Mouse (Mus musculus) Patski (cell line): Measurements from ENCODE around the gene Trub1. TPM values are rescaled to one million over a fixed set of nuclear protein-coding genes. Genes with fewer than 3 reads are reported as not detected.

Experiments
- ATAC-seq: fragments of 100-300 bp; one replicate; pipeline ENCODE4 v1.8.0; 2021
- CTCF ChIA-PET: fragments of 350-600 bp; sonication (Branson Sonifier 250); formaldehyde crosslinking; loops from one replicate; lab custom pipeline; 2022; ENCODE audit warnings: inconsistent platforms; lab: Charles Lee
- POLR2A ChIA-PET: fragments of 350-600 bp; sonication (Branson Sonifier 250); formaldehyde crosslinking; loops from one replicate; lab custom pipeline; 2022; ENCODE audit warnings: antibody characterized with exemption, inconsistent platforms; lab: Charles Lee
- DNase-seq: peaks from one replicate; pipeline ENCODE4 v3.0.0-alpha.2; 2011; ENCODE audit warnings: low read depth, low spot score
- H3K27me3 ChIP-seq: fragments of 371-371 bp; one replicate; pipeline ENCODE4 v1.5.1; 2021
- CTCF ChIP-seq: fragments of 100-300 bp; IDR thresholded peaks from one replicate; pipeline ENCODE4 v1.5.1; 2021
- in situ Hi-C: fragments of 300-500 bp; cut with MboI; formaldehyde crosslinking; loops from 3 replicates; pipeline ENCODE4 v1.11.1; 2018; ENCODE audit warnings: low pct_unique_long_range_greater_than_20kb, mixed read lengths
- polyA plus RNA-seq: library from polyadenylated mRNA; unstranded; gene quantifications from one replicate; pipeline ENCODE4 v1.2.3, GENCODE M21; 2021

Trub1 gene
- polyA plus RNA-seq, 1 experiment from 2014 or later, result 13.3 TPM

DNA sequence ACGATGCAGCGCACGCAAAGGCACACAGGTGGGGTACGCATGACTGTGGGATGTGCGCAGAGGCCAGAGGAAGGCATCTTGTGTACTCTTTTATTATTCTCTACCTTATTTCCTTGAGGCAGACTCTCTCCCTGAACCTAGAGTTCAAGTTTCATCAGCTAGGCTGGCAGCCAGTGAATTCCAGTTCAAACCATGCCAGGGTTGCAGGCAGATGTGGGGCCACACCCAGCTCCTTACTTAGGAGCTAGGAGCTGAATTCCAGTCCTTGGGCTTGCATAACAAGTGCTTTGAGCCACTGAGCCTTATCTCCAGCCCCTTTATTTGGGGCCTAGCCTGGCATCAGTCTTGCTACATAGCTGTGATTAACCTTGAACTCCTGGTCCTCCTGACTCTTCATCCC, 13.4 kb upstream of the Trub1 start:
- in situ Hi-C loops, result no loop called here
- ChIA-PET POLR2A (interaction anchor here (0.7 to 1.3 kb wide), 4 partner anchors 11 to 16 kb away, joined by 3 to 4 read pairs (median 3); no protein-coding TSS in a partner anchor), CTCF (interaction anchor here (0.8 to 1.8 kb wide), 2 partner anchors 8 to 17 kb away, joined by 3 to 7 read pairs; no protein-coding TSS in a partner anchor)
- ATAC-seq, result no peak
- TF ChIP-seq CTCF, result no peak
- no peaks in the 10 kb centered on the region for H3K27me3 ChIP-seq
- DNase-seq, result no peak

- DNase-seq (no peak), ATAC-seq (no peak)
- ChIA-PET CTCF (no interaction called here), POLR2A (no interaction called here)
- TF ChIP-seq CTCF, result no peak
- peaks cover 2% of the 10 kb centered on the region for H3K27me3 ChIP-seq
- in situ Hi-C loops, result no loop called here
Measured at GRCm38 (mm10) chr19:57441501-57441900, 11.2 kb upstream of the Trub1 start.

DNA sequence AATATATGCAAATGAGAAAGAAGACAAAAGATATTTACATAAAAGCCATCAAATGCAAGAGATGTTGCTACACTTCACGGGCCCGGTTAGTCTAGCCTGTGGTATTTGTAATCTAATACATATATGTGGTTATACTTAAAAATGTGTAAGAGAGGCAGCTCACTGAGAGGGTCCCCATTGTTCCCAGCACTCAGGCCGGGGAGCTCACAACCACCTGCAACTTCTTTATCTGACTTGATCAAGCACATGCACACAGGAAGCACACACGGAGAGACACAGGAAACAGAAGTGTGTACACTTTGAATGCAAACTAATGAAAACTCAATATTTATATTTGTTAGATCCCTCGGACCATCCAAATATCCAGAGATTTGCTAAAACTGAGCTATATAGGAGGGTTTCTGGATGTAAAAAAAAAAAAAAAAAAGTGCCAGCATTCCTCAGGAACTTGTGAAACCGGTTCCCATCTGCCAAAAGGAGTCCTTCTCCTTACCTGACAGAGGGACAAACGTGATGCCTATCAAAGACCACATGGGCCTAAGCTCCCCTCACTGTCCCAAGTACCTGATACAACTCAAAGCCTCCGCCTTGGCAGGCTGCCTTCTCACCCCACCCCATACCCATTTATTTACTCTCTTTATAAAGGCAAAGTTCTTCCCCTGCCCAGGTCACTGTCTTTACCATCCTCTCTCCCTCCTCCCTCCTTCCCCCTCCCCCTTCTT, 9.6 kb upstream of the Trub1 start:
- DNase-seq (no peak), ATAC-seq (no peak)
- TF ChIP-seq CTCF, result no peak
- in situ Hi-C loops, result no loop called here
- ChIA-PET CTCF (interaction anchor here (0.9 kb wide), 1 partner anchor 11 kb away, joined by 4 read pairs; no protein-coding TSS in a partner anchor), POLR2A (interaction anchor here (0.6 kb wide), 1 partner anchor 280 kb away, joined by 3 read pairs; no protein-coding TSS in a partner anchor)
- H3K27me3 ChIP-seq, result peaks cover 2% of the 10 kb centered on the region

DNA sequence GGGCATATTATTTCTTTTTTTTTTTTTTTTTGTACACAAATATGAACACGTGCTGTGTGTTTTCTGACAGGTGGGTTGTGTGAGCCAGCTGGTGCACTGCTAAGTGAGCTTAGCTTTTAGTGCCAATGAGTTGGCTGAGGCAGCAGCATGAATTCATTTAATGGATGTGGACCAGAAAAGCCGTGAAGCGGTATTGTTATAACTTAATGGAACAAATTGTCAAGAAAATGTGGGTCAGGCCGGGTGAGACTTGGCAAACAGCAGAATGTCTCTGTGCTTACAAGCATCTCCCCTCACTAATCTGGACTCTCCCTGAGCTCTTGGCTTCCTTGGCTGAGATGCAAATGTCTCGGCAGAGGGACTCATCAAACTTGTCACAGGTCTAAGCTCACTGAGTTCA, 7.7 kb upstream of the Trub1 start:
- no peak for DNase-seq

DNA sequence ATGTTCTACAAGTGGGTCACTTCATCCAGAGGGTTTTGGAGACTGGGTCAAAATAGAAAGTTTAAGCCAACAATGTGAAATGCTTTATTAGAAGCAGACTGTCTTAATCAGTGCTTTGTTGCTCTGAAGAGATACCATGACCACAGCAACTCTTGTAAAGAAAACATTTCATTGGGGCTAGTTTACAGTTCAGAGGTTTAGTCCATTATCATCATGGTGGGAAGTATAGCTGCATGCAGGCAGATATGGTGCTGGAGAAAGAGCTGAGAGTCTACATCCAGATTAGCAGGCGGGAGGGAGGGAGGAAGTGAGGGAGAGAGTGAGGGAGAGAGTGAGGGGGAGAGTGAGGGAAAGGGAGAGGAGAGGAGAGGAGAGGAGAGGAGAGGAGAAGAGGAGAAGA, 1.9 kb upstream of the Trub1 start:
- ATAC-seq (no peak), DNase-seq (no peak)
- in situ Hi-C loops, result loop anchor here (5.0 kb wide), 1 partner anchor 44 kb away; no protein-coding TSS in a partner anchor
- CTCF ChIA-PET, result no interaction called here
- POLR2A ChIA-PET, result interaction anchor here (0.9 kb wide), 1 partner anchor 11 kb away, joined by 3 read pairs; no protein-coding TSS in a partner anchor
- no peak for TF ChIP-seq CTCF
- no peaks in the 10 kb centered on the region for H3K27me3 ChIP-seq

More for the DNA sequence above, 7.7 kb upstream of the Trub1 start:
- TF ChIP-seq CTCF, result no peak
- ChIA-PET CTCF (no interaction called here), POLR2A (no interaction called here)
- peaks cover 2% of the 10 kb centered on the region for H3K27me3 ChIP-seq
- in situ Hi-C loops, result no loop called here
- ATAC-seq, result no peak

- no peaks in the 10 kb centered on the region for H3K27me3 ChIP-seq
- ChIA-PET POLR2A (interaction anchor here (0.5 kb wide), 1 partner anchor 438 kb away, joined by 7 read pairs; no protein-coding TSS in a partner anchor), CTCF (interaction anchor here (0.6 to 1.0 kb wide), 2 partner anchors 48 to 54 kb away, joined by 3 read pairs; no protein-coding TSS in a partner anchor)
- in situ Hi-C loops, result loop anchor here (5.0 kb wide), 1 partner anchor 44 kb away; no protein-coding TSS in a partner anchor
- DNase-seq (no peak), ATAC-seq (no peak)
- no peak for TF ChIP-seq CTCF
Measured at GRCm38 (mm10) chr19:57451762-57452161, 950 bp upstream of the Trub1 start.

- no peak for DNase-seq
- ChIA-PET CTCF (interaction anchor here (3.5 kb wide), 1 partner anchor 49 kb away, joined by 15 read pairs; no protein-coding TSS in a partner anchor), POLR2A (no interaction called here)
- no peak for TF ChIP-seq CTCF
- in situ Hi-C loops, result loop anchor here (5.0 kb wide), 1 partner anchor 46 kb away; no protein-coding TSS in a partner anchor
- no peak for ATAC-seq
- no peaks in the 10 kb centered on the region for H3K27me3 ChIP-seq
Measured at GRCm38 (mm10) chr19:57453218-57453600, 497 bp downstream of the Trub1 start.

- in situ Hi-C loops, result no loop called here
- ATAC-seq (no peak), DNase-seq (no peak)
- POLR2A ChIA-PET, result interaction anchor here (0.8 to 1.7 kb wide), 3 partner anchors 16 to 155 kb away, joined by 3 to 5 read pairs (median 5); partner anchors contain the start of gene Atrnl1
- no peak for TF ChIP-seq CTCF
- no peaks in the 10 kb centered on the region for H3K27me3 ChIP-seq
- CTCF ChIA-PET, result interaction anchor here (0.6 to 3.5 kb wide), 6 partner anchors 16 to 200 kb away, joined by 3 to 15 read pairs (median 3); no protein-coding TSS in a partner anchor
Measured at GRCm38 (mm10) chr19:57455286-57455960, 2.7 kb downstream of the Trub1 start.

GRCm38 (mm10) chr19:57457075-57457474, 4.4 kb downstream of the Trub1 start:
- in situ Hi-C loops, result no loop called here
- ChIA-PET CTCF (interaction anchor here (0.7 to 2.6 kb wide), 14 partner anchors 9 to 193 kb away, joined by 3 to 27 read pairs (median 4); no protein-coding TSS in a partner anchor), POLR2A (no interaction called here)
- DNase-seq (no peak), ATAC-seq (no peak)
- TF ChIP-seq CTCF, result peak; percentile 74
- H3K27me3 ChIP-seq, result no peaks in the 10 kb centered on the region

- DNase-seq (no peak), ATAC-seq (no peak)
- CTCF ChIA-PET, result no interaction called here
- no peak for TF ChIP-seq CTCF
- in situ Hi-C loops, result no loop called here
- H3K27me3 ChIP-seq, result no peaks in the 10 kb centered on the region
- POLR2A ChIA-PET, result no interaction called here
Measured at GRCm38 (mm10) chr19:57463741-57464140, 11.0 kb downstream of the Trub1 start.
